Mouse (Mus musculus): ENCODE data around the gene Adgrl1. TPM values are rescaled to one million over a fixed set of nuclear protein-coding genes. Genes with fewer than 3 reads are reported as not detected.

Gene Adgrl1
- total and polyA plus RNA-seq, 2 experiments from 2014 or later = 54.6 to 469 TPM

DNA sequence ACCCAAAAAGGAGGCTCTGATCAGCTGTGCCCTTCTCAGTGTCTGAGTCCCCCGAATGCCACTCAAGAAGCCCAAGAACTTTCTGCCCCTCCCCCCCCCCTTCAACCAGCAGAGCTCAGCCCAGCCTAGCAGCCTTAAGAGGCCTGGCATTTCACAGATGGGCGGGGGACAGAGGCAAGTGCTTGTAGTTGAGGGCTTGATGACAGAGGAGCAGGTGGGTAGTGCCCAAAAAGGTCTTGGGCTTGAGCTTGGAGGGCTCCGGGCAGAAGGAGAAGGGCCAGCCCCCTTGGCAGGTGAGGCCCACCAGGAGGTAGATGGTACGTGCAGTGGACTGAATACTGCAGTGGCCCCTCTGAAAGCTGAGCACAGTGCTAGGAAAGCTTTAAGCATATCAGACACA, 74.6 kb downstream of the Adgrl1 start:
- H3K9ac ChIP-seq (replicated peaks; ENCODE audit: low read length) = peak overlapping the region; percentile 95; the same call in 1 of the 2 replicates
- H3K4me3 ChIP-seq (ENCODE audit: low read length) = peak overlapping the region; percentile 92; the same call in 1 of the 2 replicates
- no peak for DNase-seq (ENCODE audit: low spot score)
- no peaks in the 10 kb centered on the region for H3K9me3 ChIP-seq (ENCODE audit: low read length)
- no peaks in the 10 kb centered on the region for H3K27me3 ChIP-seq (ENCODE audit: insufficient read depth, low read length)
- 81% methylated on average over 4 of the region's 4 CpGs for WGBS
- H3K4me1 ChIP-seq (ENCODE audit: insufficient read depth, low read length) = peaks cover 24% of the 10 kb centered on the region
- H3K27ac ChIP-seq = no peak overlapping the region
- H3K4me2 ChIP-seq (ENCODE audit: low read depth, low read length) = peak overlapping the region; percentile 93
- TF ChIP-seq CTCF (IDR thresholded peaks at IDR 0.05; ENCODE audit: low read depth) = no peak
- no peaks in the 10 kb centered on the region for H3K36me3 ChIP-seq (ENCODE audit: insufficient read depth, low read length)
- no peak for ATAC-seq

GRCm38 (mm10) chr8:83976101-83976630, 76.3 kb downstream of the Adgrl1 start:
- Histone ChIP-seq H3K4me1 (ENCODE audit: insufficient read depth, low read length) (peaks cover 24% of the 10 kb centered on the region), H3K27me3 (ENCODE audit: insufficient read depth, low read length) (no peaks in the 10 kb centered on the region), H3K4me2 (ENCODE audit: low read depth, low read length) (no peak overlapping the region), H3K9ac (replicated peaks; ENCODE audit: low read length) (no peak overlapping the region), H3K36me3 (ENCODE audit: insufficient read depth, low read length) (peaks cover 8% of the 10 kb centered on the region), H3K4me3 (ENCODE audit: low read length) (no peak overlapping the region), H3K9me3 (ENCODE audit: low read length) (no peaks in the 10 kb centered on the region), H3K27ac (no peak overlapping the region)
- no peak for ATAC-seq
- no peak for DNase-seq (ENCODE audit: low spot score)
- 83% methylated on average over 4 of the region's 4 CpGs for WGBS
- peak; percentile 38; the same call in 1 of the 2 replicates for TF ChIP-seq CTCF (IDR thresholded peaks at IDR 0.05; ENCODE audit: low read depth)

GRCm38 (mm10) chr8:83976779-83977350, 77.0 kb downstream of the Adgrl1 start:
- Histone ChIP-seq H3K4me2 (ENCODE audit: low read depth, low read length) (no peak overlapping the region), H3K27me3 (ENCODE audit: insufficient read depth, low read length) (no peaks in the 10 kb centered on the region), H3K36me3 (ENCODE audit: insufficient read depth, low read length) (peaks cover 15% of the 10 kb centered on the region), H3K27ac (no peak overlapping the region), H3K4me3 (ENCODE audit: low read length) (no peak overlapping the region), H3K9ac (replicated peaks; ENCODE audit: low read length) (0 out of 2 replicates have a peak overlapping the region, but pooled peaks have one; percentile 9), H3K9me3 (ENCODE audit: low read length) (no peaks in the 10 kb centered on the region), H3K4me1 (ENCODE audit: insufficient read depth, low read length) (peaks cover 20% of the 10 kb centered on the region)
- DNase-seq (ENCODE audit: low spot score) = no peak
- ATAC-seq = no peak
- TF ChIP-seq CTCF (IDR thresholded peaks at IDR 0.05; ENCODE audit: low read depth) = no peak; the same call in 1 of the 2 replicates
- 69% methylated on average over 5 of the region's 5 CpGs for WGBS

DNA sequence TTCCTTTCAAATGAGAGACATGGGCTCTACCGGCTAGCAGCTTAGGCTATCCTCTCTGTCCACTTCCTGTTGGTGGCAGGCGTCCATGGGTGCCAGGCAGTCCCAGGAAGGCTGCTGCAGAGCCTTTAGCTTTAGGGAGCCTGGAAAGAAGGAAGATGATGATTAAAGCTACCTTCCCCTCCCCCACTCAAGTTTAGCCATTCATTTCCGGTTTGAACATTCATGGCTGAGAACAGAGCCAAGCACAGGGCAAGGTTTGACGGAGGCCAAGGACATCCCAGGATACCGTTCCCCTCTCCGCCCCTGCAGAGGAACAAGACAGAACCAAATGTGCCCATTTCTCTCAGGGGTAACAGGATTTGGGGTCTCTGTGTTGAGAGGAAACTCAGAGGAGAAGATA, 77.7 kb downstream of the Adgrl1 start:
- Histone ChIP-seq H3K27me3 (ENCODE audit: insufficient read depth, low read length) (no peaks in the 10 kb centered on the region), H3K4me2 (ENCODE audit: low read depth, low read length) (peak overlapping the region; percentile 10; the same call in 1 of the 2 replicates), H3K4me1 (ENCODE audit: insufficient read depth, low read length) (peaks cover 19% of the 10 kb centered on the region), H3K4me3 (ENCODE audit: low read length) (no peak overlapping the region), H3K27ac (no peak overlapping the region), H3K36me3 (ENCODE audit: insufficient read depth, low read length) (peaks cover 19% of the 10 kb centered on the region), H3K9ac (replicated peaks; ENCODE audit: low read length) (0 out of 2 replicates have a peak overlapping the region, but pooled peaks have one; percentile 9), H3K9me3 (ENCODE audit: low read length) (no peaks in the 10 kb centered on the region)
- DNase-seq (ENCODE audit: low spot score) = no peak
- no peak for TF ChIP-seq CTCF (IDR thresholded peaks at IDR 0.05; ENCODE audit: low read depth)
- 47% methylated on average over 6 of the region's 6 CpGs for WGBS
- no peak for ATAC-seq

DNA sequence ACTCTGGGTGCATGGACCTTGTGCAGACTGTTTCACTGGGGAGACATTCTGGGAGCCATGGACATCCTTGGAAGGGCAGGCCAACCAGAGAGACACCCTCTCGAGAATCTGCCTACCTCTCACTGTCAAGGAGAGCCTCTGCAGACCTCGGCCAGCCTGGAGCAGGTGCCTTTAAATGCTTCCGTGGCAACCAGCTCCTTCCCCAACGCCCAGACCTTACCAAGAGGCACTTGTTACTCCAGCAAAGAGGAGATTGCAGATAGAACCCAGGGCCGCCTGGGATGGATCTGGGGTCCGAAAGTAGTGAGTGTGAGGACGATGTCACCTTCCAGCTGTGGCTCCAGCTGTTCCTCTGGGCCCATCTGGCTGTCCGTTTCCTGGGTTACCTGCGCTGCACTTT, 78.3 kb downstream of the Adgrl1 start:
- no peak for ATAC-seq
- DNase-seq (ENCODE audit: low spot score) = no peak
- H3K27me3 ChIP-seq (ENCODE audit: insufficient read depth, low read length) = no peaks in the 10 kb centered on the region
- no peak overlapping the region for H3K4me2 ChIP-seq (ENCODE audit: low read depth, low read length)
- no peaks in the 10 kb centered on the region for H3K9me3 ChIP-seq (ENCODE audit: low read length)
- peaks cover 19% of the 10 kb centered on the region for H3K36me3 ChIP-seq (ENCODE audit: insufficient read depth, low read length)
- H3K4me3 ChIP-seq (ENCODE audit: low read length) = no peak overlapping the region
- peaks cover 19% of the 10 kb centered on the region for H3K4me1 ChIP-seq (ENCODE audit: insufficient read depth, low read length)
- no peak for TF ChIP-seq CTCF (IDR thresholded peaks at IDR 0.05; ENCODE audit: low read depth)
- no peak overlapping the region for H3K27ac ChIP-seq
- H3K9ac ChIP-seq (replicated peaks; ENCODE audit: low read length) = no peak overlapping the region
- WGBS = 69% methylated on average over 9 of the region's 9 CpGs

GRCm38 (mm10) chr8:83980250-83980649, 80.3 kb downstream of the Adgrl1 start:
- peaks cover 34% of the 10 kb centered on the region for H3K36me3 ChIP-seq (ENCODE audit: insufficient read depth, low read length)
- no peak for DNase-seq (ENCODE audit: low spot score)
- no peak overlapping the region for H3K4me3 ChIP-seq (ENCODE audit: low read length)
- H3K27me3 ChIP-seq (ENCODE audit: insufficient read depth, low read length) = no peaks in the 10 kb centered on the region
- no peaks in the 10 kb centered on the region for H3K9me3 ChIP-seq (ENCODE audit: low read length)
- H3K4me1 ChIP-seq (ENCODE audit: insufficient read depth, low read length) = peaks cover 6% of the 10 kb centered on the region; the same call in 1 of the 2 replicates
- H3K27ac ChIP-seq = no peak overlapping the region
- ATAC-seq = no peak
- no peak overlapping the region for H3K4me2 ChIP-seq (ENCODE audit: low read depth, low read length)
- 63% methylated on average over 1 of the region's 1 CpGs for WGBS
- no peak for TF ChIP-seq CTCF (IDR thresholded peaks at IDR 0.05; ENCODE audit: low read depth)
- H3K9ac ChIP-seq (replicated peaks; ENCODE audit: low read length) = no peak overlapping the region

DNA sequence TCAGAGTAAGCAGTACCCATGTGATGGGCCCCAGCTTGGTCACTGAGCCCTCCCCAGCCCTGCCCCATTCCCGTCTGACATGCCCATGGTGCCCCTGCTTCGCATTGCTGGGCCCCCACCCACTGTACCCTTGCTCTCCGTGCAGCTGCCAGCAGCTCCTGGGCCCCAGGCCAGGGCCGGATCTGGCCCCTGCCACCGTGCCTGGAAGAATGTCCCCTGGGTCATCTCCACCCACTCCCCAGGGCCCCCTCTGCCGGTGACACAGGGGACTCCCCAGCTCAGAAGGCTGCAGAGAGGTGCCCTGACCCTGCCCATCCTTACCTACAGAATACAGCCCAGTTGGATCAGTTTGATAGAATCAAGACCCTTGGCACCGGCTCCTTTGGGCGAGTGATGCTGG, 80.9 kb downstream of the Adgrl1 start:
- WGBS = 65% methylated on average over 8 of the region's 8 CpGs
- no peak for TF ChIP-seq CTCF (IDR thresholded peaks at IDR 0.05; ENCODE audit: low read depth)
- H3K9ac ChIP-seq (replicated peaks; ENCODE audit: low read length) = no peak overlapping the region
- peaks cover 37% of the 10 kb centered on the region for H3K36me3 ChIP-seq (ENCODE audit: insufficient read depth, low read length)
- no peak overlapping the region for H3K27ac ChIP-seq
- no peaks in the 10 kb centered on the region for H3K27me3 ChIP-seq (ENCODE audit: insufficient read depth, low read length)
- H3K4me2 ChIP-seq (ENCODE audit: low read depth, low read length) = no peak overlapping the region
- DNase-seq (ENCODE audit: low spot score) (no peak), ATAC-seq (no peak)
- H3K4me3 ChIP-seq (ENCODE audit: low read length) = no peak overlapping the region
- no peaks in the 10 kb centered on the region for H3K9me3 ChIP-seq (ENCODE audit: low read length)
- peaks cover 6% of the 10 kb centered on the region; the same call in 1 of the 2 replicates for H3K4me1 ChIP-seq (ENCODE audit: insufficient read depth, low read length)

All from hindbrain, postnatal 0 days (tissue).